Mouse (Mus musculus): ENCODE measurements at regions not wholly inside any gene's neighbourhood (a gene's known extent, or its start where the extent isn't known, plus 50 kb on each side); places are given as distances from the start of the nearest gene placed in this dataset.
"Not testable (repeated sequence)": the region's sequence is repeated elsewhere in the genome, so short reads cannot be mapped to it uniquely, and the experiment has no call there.

DNA sequence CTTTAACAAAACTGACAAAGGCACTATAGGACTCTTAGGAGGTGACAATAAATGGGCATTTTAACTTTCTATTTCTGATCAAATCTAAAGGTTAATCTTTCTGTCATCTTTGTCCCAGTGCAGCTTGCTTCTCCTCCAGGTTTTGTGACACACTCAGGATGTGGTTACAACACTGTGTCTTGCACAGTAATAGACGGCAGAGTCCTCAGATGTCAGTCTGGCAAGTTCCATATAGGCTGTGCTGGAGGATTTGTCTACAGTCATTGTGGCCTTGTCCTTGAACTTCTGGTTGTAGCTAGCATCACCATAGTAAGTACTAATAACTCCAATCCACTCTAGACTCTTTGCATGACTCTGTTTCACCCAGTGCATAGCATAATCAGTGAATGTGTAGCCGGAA lies 443.8 kb upstream of the Zfp386 start:
- no peak for DNase-seq

DNA sequence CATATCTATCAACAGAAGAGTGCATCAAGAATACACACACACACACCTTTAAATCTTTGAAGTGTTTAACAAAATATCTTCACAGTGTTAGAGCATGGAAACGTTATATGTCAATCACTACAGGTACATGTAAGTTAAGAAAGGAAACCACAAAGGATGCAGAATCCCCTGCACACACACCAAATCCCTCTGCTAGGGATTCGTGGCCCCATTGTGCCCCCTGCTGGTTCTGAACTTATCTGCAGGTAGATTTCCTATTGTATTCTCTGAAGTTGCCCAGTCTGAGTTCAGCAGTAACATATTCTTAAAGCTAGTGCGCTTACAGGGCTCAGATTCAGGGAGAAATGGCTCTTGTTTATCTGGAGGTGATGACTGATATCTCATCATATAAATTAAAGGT lies 442.6 kb upstream of the Zfp386 start:
- no peak for DNase-seq

DNA sequence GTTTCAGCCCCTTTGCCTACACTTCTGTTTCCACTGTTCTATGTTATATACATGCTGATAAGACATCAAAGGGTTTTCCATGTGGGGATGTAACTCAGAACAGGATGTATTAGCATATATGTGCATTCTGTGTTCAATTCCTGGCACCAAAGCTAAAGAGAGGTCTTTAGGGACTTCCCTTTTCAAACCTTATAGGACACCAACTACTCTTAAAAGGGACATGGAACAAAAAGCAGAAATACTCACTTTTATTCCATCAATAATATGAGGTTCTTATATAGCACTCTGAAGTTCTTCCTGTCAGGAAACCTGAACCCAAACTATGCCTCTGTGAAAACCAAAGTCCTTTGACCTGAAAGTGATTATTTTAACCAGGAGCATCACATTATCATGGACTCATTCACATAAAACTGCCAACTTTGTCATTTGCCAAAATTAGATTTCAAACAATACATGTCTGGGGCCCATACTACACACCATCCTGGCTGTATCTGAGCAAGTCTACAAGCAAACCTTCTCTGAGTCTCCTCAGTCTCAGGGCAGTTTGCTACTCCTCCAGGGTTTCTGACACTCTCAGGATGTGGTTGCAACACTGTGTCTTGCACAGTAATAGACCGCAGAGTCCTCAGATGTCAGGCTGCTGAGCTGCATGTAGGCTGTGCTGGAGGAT lies 424.8 kb upstream of the Zfp386 start:
- not testable (repeated sequence) for DNase-seq

DNA sequence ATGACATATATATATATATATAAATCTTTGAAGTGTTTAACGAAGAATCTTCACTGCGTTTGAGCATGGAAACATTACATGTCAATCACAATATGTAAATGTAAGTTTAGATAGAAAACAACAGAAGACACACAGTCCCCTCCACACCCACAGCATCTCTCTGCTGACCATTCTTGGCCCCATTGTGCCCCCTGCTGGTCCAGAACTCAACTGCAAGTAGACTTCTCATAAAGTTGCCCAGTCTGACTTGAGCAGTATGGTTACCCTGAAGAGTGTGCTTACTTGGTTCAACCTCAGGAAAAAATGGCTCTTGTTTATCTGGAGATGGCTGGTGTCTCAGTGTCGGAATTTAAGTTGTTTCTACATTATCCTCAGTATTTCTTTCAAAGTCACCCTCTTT lies 423.3 kb upstream of the Zfp386 start:
- no peak for DNase-seq

DNA sequence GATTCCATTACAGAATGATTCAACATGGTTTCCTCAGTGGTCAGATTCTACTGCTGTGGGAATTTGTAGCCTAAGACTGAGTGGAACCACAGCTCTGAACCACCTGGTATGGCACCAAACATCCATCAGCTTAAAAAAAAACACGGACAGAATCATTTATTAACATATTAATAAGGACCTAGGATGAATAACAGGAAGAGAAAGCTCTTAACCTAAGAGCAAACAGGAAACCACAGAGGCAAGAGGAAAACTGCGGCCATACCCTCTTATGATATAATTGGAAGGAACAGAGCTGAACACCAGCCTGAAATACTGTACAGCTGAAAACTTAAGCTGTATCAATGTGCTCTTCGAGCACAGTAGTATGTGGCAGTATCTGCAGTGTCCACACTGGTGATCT lies 399.9 kb upstream of the Zfp386 start:
- DNase-seq = no peak

DNA sequence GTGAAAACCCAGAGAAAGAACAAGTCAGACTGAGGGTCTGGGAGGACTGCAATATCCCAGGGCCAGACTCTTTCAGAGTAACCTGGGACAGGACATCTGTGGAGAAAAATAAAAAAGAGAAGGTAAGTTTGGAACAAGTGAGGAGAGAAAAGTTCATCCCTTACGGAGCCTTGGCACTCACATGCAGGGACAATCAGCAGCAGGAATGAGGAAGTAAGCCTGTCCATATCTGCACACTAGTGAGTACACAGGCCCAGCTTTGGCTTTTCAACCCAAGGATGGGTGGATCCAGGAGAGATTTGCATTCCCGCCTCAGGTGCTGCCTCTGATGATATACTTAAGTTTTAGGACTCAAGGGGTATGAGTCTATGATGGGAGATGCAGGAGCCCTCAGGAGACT lies 399.4 kb upstream of the Zfp386 start:
- DNase-seq = not testable (repeated sequence)

DNA sequence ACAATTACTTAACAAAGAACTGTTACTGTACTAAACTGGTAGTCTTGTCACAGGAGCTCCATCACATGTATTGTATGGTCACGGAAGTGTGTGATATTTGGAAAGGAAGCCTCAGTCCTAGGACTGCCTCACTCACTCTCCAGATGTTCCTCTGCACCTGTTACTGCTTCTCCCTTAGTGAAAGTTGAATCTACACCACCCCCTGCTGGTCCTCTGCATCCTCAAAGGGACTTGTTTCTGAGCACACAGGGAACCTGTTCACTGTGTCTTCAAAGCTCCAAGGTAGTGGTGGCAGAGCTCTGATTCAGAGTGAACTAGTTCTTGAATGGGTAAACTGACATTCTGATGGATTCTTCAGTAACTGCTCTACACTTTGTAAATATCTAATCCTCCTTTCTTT lies 391.7 kb upstream of the Zfp386 start:
- DNase-seq = no peak

DNA sequence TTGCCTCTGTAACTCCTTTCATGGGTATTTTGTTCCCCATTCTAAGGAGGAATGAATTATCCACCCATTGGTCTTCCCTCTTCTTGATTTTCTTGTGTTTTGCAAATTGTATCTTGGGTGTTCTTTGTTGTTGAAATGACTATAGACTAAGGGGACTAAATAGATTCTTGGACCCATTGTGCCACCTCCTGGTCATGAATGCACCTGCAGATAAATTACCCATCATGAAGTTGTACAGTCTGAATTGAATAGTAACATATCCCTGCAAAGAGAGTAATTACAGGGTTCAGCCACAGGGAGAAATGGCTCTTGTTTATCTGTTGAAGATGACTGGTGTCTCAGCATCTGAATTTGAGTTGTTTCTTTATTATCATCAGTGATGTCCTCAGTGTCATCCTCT lies 383.4 kb upstream of the Zfp386 start:
- DNase-seq = not testable (repeated sequence)

DNA sequence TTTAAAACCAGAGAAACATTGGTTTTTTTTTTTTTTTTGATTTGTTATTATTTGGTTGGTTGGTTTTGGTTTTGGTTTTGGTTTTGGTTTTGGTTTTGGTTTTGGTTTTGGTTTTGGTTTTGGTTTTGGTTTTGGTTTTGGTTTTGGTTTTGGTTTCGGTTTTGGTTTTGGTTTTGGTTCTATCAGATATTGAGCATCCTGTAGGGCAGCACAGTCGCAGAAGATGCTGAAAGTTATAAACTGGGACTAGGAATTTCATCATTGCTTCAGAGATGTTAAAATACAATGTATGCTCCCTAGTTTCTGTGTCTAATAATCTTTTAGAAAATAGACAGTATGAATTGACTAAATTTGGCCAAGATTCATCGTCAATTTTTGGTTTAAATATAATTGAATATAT lies 375.8 kb upstream of the Zfp386 start:
- not testable (repeated sequence) for DNase-seq

DNA sequence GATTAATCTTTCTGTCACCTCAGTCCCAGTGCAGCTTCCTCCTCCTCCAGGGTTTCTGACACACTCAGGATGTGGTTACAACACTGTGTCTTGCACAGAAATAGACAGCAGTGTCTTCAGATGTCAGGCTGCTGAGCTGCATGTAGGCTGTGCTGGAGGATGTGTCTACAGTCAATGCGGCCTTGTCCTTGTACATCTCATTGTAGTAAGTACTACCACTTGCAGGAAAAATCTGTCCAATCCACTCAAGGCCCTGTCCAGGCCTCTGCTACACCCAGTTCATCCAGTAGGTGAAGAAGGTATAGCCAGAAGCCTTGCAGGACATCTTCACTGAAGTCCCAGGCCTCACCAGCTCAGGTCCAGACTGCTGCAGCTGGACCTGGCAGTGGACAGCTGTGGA lies 355.7 kb upstream of the Zfp386 start:
- DNase-seq = no peak

DNA sequence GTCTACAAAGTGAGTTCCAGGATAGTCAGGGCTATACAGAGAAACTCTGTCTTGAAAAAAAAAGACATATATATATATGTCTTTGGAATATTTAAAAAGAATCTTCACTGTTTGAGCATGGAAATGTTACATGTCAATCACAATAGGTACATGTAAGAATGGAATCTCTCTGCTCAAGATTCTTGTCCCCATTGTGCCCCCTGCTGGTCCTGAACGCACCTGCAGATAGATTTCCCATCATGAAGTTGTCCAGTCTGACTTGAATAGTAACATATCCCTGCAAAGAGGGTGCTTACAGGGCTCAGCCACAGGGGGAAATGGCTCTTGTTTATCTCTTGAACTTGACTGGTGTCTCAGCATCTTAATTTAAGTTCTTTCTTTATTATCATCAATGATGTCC lies 337.7 kb upstream of the Zfp386 start:
- not testable (repeated sequence) for DNase-seq

DNA sequence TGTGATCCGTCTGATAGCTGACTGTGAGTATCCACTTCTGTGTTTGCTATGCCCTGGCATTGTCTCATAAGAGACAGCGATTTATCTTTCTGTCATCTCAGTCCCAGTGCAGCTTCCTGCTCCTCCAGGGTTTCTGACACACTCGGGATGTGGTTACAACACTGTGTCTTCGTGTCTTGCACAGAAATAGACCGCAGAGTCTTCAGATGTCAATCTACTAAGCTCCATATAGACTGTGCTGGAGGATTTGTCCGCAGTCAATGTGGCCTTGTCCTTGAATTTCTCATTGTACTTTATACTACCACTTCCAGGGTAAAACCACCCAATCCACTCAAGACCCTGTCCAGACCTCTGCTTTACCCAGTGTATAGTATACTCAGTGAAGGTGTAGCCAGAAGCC lies 305.5 kb upstream of the Zfp386 start:
- DNase-seq = not testable (repeated sequence)

DNA sequence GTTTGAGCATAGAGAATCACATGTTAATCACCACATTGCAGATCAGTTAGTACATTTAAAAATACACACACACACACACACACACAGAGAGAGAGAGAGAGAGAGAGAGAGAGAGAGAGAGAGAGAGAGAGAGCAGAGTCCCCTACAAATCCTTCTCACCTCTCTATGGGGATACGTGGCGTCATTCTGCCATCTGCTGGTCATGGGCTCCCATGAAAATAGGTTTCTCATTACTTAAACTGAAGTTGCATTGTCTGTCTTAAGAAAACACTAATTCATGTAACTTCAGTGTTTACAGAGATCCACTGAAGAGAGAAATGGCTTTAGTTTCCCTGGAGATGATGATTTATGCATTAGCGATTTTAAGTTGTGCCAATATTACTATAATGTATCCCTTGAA lies 297.9 kb upstream of the Zfp386 start:
- not testable (repeated sequence) for DNase-seq

DNA sequence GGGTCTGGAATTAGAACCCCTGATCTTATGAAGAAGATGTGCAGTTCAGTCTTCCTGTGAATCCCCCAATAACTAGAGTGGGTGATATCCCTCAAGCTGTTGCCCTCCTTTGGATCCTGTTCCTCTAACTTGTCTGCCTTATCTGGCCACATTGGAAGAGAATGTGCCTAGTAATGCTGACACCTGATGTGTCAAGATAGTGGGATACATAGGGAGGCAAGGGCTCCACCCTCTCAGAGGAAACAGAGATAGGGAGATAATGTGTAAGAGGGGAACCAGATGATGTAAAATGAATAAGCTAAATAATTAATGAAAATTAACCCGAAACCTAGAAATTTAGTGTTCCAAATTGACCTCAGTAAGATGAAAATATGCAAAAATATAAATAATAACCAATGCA lies 294.4 kb upstream of the Zfp386 start:
- not testable (repeated sequence) for DNase-seq

DNA sequence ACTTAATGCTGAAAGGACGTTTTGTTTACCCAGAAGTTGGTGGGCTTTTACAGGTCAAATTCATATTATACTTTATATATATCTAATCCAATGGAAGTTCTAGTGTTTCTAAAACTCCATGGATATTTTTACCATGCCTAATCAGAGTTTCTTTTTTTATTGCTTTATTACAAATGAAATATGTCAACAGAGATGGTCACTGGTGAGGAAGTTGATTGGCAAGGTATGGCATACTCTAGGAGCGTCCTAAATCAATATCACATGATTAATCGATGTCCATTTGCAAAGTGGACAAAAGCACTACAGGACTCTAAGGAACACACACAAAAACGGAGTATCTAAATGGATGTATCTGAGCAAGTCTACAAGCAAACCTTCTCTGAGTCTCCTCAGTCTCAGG lies 290.0 kb upstream of the Zfp386 start:
- DNase-seq = not testable (repeated sequence)

DNA sequence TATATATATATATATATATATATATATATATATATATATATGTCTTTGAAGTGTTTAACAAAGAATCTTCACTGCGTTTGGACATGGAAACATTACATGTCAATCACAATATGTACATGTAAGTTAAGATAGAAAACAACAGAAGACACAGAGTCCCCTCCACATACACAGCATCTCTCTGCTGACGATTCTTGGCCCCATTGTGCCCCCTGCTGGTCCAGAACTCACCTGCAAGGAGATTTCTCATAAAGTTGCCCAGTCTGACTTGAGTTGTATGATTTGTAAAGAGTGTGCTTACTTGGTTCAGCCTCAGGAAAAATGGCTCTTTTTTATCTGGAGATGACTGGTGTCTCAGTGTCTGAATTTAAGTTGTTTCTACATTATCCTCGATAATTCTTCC lies 288.5 kb upstream of the Zfp386 start:
- not testable (repeated sequence) for DNase-seq

DNA sequence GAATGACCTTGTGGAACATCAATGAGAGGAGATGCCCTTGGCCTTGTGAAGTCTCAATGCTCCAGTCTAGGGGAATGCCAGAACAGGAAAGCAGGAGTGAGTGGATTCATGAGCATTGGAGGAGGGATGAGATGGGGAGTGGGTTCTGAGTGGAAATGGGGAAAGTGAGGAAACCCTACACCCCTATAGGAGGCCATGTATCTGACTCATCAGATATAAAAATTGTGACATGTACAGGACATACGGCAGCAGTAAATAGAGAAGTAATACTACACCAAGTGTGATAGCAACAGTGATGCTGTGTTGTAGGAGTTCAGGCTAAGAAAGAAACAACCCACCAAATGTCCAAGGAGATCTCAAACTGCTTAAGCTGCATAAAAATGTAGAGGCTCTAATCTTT lies 285.8 kb upstream of the Zfp386 start:
- DNase-seq = not testable (repeated sequence)

DNA sequence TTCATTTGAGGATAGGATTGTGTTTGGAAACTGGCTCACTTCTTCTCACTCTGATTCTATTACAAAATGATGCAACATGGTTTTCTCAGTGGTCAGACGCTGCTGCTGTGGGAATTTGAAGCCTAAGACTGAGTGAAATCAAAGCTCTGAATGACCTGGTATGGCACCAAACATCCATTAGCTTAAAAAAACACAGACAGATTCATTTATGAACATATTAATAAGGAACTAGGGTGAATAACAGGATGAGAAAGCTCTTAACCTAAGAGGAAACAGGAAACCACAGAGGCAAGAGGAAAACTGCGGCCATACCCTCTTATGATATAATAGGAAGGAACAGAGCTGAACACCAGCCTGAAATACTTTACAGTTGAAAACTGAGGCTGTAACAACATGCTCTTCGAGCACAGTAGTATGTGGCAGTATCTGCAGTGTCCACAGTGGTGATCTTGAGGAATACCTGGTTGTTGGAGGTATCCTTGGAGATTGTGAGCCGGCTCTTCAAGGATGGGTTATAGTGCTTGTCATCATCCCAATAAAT lies 282.5 kb upstream of the Zfp386 start:
- not testable (repeated sequence) for DNase-seq

DNA sequence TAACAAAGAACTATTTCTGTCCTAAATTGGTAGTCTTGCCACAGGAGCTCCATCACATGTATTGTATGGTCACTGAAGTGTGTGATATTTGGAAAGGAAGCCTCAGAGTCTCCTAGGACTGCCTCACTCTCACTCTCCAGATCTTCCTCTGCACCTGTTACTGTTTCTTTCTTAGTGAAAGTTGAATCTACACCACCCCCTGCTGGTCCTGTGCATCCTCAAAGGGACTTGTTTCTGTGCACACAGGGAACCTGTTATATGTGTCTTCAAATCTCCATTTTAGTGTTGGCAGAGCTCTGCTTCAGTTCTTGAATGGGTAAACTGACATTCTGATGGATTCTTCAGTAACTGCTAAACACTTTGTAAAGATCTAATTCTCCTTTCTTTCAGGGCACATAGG lies 276.3 kb upstream of the Zfp386 start:
- DNase-seq = not testable (repeated sequence)

DNA sequence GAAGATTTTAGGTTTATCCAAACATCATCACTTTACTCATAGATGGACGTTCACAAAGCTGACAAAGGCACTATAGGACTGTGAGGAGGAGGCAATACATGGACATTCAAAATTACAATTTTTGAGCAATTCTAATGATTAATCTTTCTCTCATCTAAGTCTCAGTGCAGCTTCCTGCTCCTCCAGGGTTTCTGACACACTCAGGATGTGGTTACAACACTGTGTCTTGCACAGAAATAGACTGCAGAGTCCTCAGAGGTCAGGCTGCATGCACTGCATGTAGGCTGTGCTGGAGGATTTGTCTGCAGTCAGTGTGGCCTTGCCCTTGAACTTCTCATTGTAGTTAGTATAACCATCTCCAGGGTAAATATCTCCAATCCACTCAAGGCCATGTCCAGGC lies 257.2 kb upstream of the Zfp386 start:
- not testable (repeated sequence) for DNase-seq

DNA sequence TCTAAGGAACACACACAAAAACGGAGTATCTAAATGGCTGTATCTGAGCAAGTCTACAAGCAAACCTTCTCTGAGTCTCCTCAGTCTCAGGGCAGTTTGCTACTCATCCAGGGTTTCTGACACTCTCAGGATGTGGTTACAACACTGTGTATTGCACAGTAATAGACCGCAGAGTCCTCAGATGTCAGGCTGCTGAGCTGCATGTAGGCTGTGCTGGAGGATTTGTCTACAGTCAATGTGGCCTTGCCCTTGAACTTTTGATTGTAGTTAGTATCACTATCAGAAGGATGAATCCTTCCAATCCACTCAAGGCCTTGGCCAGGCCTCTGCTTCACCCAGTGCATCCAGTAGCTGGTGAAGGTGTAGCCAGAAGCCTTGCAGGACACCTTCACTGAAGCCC lies 245.0 kb upstream of the Zfp386 start:
- not testable (repeated sequence) for DNase-seq

DNA sequence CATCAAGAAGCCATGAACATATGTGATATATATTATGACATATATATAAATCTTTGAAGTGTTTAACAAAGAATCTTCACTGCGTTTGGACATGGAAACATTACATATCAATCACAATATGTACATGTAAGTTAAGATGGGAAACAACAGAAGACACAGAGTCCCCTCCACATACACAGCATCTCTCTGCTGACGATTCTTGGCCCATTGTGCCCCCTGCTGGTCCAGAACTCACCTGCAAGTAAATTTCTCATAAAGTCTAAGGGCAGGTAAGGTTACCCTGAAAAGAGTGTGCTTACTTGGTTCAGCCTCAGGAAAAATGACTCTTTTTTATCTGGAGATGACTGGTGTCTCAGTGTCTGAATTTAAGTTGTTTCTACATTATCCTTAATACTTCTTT lies 243.8 kb upstream of the Zfp386 start:
- not testable (repeated sequence) for DNase-seq

DNA sequence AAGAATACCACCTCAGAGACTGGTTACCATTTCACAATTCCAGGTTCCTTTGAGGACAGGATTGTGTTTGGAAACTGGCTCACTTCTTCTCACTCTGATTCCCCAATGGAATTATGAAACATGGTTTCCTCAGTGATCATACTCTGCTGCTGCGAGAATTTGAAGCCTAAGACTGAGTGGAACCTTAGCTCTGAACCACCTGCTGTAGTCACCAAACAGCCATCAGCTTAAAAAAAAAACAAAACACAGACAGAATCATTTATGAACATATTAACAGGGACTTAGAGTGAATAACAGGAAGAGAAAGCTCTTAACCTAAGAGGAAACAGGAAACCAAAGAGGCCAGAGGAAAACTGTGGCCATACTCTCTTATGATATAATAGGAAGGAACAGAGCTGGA lies 239.5 kb upstream of the Zfp386 start:
- DNase-seq = no peak

Measured in kidney, adult 11 months (tissue).